Mouse (Mus musculus): ENCODE data around the gene Setd2.

GRCm38 (mm10) chr9:110541988-110542387 is 9.6 kb downstream of the Setd2 start:
- TF ChIP-seq CTCF (IDR thresholded peaks at IDR 0.05; ENCODE audit: insufficient read depth, low read length) (no peak), POLR2A (IDR thresholded peaks at IDR 0.05; ENCODE audit: borderline replicate concordance, extremely low read depth, low read depth, low read length) (no peak)
